Mouse (Mus musculus) lung, adult 2 months (tissue): Measurements from ENCODE around the gene Zfp683. TPM values are rescaled to one million over a fixed set of nuclear protein-coding genes. Genes with fewer than 3 reads are reported as not detected.

Experiments
- DNase-seq: peaks from one replicate; pipeline ENCODE4 v3.0.0; 2022
- H3K4me1 ChIP-seq: fragments of 200-500 bp; 2 replicates; pipeline ENCODE4 v1.6.1; 2011; ENCODE audit warnings: low read length; ENCODE audit not compliant: control insufficient read depth, insufficient read depth
- H3K4me3 ChIP-seq: fragments of 200-500 bp; replicated peaks from 2 replicates; pipeline ENCODE3; 2011; ENCODE audit warnings: low read depth, mild to moderate bottlenecking, control low read depth, low read length; ENCODE audit errors: extremely low read depth
- CTCF ChIP-seq: fragments of 200-500 bp; IDR thresholded peaks from 2 replicates; pipeline ENCODE4 v1.5.1; 2011; ENCODE audit warnings: mild to moderate bottlenecking, low read length, control low read depth; ENCODE audit not compliant: insufficient read depth
- POLR2A ChIP-seq: fragments of 200-500 bp; IDR thresholded peaks from 2 replicates; pipeline ENCODE4 v1.6.1; 2011; ENCODE audit warnings: low read depth, mild to moderate bottlenecking, control low read depth, low read length, borderline replicate concordance; ENCODE audit errors: extremely low read depth
- WGBS: fragments of 180-500 bp; shearing (Covaris S2); methylation state at CpG from one replicate; pipeline ENCODE4 v1.1.7; 2018; 5-methylcytosine and 5-hydroxymethylcytosine counted together
- polyA plus RNA-seq: library from polyadenylated mRNA; depleted of rRNA; stranded (reverse); fragments of >200 nt; gene quantifications from 2 replicates; pipeline ENCODE4 v1.2.3, GENCODE M21; 2012

Gene Zfp683
- polyA plus RNA-seq, 1 experiment: 0.27 TPM

GRCm38 (mm10) chr4:134065431-134066004 lies 11.9 kb downstream of the Zfp683 start:
- Histone ChIP-seq H3K4me1 (no peaks in the 10 kb centered on the region), H3K4me3 (no peak overlapping the region)
- TF ChIP-seq POLR2A (peak; percentile 20; the same call in 1 of the 2 replicates), CTCF (no peak)
- DNase-seq: peak; percentile 23
- 27% methylated on average over 23 of the region's 23 CpGs for WGBS

- Histone ChIP-seq H3K4me3 (no peak overlapping the region), H3K4me1 (no peaks in the 10 kb centered on the region)
- TF ChIP-seq CTCF (no peak), POLR2A (no peak)
- no peak for DNase-seq
- 78% methylated on average over 8 of the region's 8 CpGs for WGBS
These were observed 13.7 kb downstream of the Zfp683 start for GRCm38 (mm10) chr4:134067383-134067782.

- WGBS: 67% methylated on average over 7 of the region's 7 CpGs
- no peak for TF ChIP-seq POLR2A
- TF ChIP-seq CTCF: no peak
- H3K4me3 ChIP-seq: no peak overlapping the region
- no peak for DNase-seq
- no peaks in the 10 kb centered on the region for H3K4me1 ChIP-seq
These were observed 14.4 kb downstream of the Zfp683 start for GRCm38 (mm10) chr4:134067833-134068544.

GRCm38 (mm10) chr4:134068793-134069580 lies 15.3 kb downstream of the Zfp683 start:
- no peak for DNase-seq
- Histone ChIP-seq H3K4me1 (no peaks in the 10 kb centered on the region), H3K4me3 (no peak overlapping the region)
- 84% methylated on average over 4 of the region's 4 CpGs for whole genome bisulfite sequencing
- TF ChIP-seq CTCF: no peak
- no peak for TF ChIP-seq POLR2A

- Histone ChIP-seq H3K4me1 (no peaks in the 10 kb centered on the region), H3K4me3 (no peak overlapping the region)
- WGBS: 28% methylated on average over 3 of the region's 3 CpGs
- DNase-seq: no peak
- TF ChIP-seq CTCF (peak; percentile 59), POLR2A (no peak)
These were observed 25.1 kb downstream of the Zfp683 start for GRCm38 (mm10) chr4:134078694-134079093.

GRCm38 (mm10) chr4:134080674-134081073 lies 27.0 kb downstream of the Zfp683 start:
- H3K4me1 ChIP-seq: no peaks in the 10 kb centered on the region
- no peak overlapping the region for H3K4me3 ChIP-seq
- TF ChIP-seq POLR2A (no peak), CTCF (no peak)
- WGBS: 86% methylated on average over 4 of the region's 4 CpGs
- DNase-seq: no peak

- DNase-seq: peak; percentile 76
- under 1% methylated on average over 41 of the region's 41 CpGs for WGBS
- Histone ChIP-seq H3K4me1 (no peaks in the 10 kb centered on the region), H3K4me3 (peak overlapping the region; percentile 47)
- no peak for TF ChIP-seq POLR2A
- TF ChIP-seq CTCF: no peak
These were observed 28.2 kb downstream of the Zfp683 start for GRCm38 (mm10) chr4:134081730-134082386.

GRCm38 (mm10) chr4:134082460-134082859 lies 28.8 kb downstream of the Zfp683 start:
- TF ChIP-seq CTCF (no peak), POLR2A (no peak)
- DNase-seq: no peak
- WGBS: 14% methylated on average over 7 of the region's 7 CpGs
- no peaks in the 10 kb centered on the region for H3K4me1 ChIP-seq
- no peak overlapping the region for H3K4me3 ChIP-seq

GRCm38 (mm10) chr4:134084999-134085398 lies 31.4 kb downstream of the Zfp683 start:
- WGBS: 86% methylated on average over 4 of the region's 4 CpGs
- Histone ChIP-seq H3K4me1 (no peaks in the 10 kb centered on the region), H3K4me3 (no peak overlapping the region)
- DNase-seq: no peak
- TF ChIP-seq CTCF: no peak
- TF ChIP-seq POLR2A: no peak
